Mouse (Mus musculus) C2C12 (cell line): ENCODE data around the gene Auh. TPM values are rescaled to one million over a fixed set of nuclear protein-coding genes. Genes with fewer than 3 reads are reported as not detected.

ENCODE experiments used
- H3K27me3 ChIP-seq: one replicate; pipeline ENCODE4 v1.6.1; 2011; ENCODE audit not compliant: control insufficient read depth, insufficient read depth, insufficient read length
- H3K36me3 ChIP-seq: one replicate; pipeline ENCODE4 v1.6.1; 2011; ENCODE audit not compliant: control insufficient read depth, insufficient read depth
- H3K4me3 ChIP-seq: one replicate; pipeline ENCODE4 v1.5.1; 2011; ENCODE audit warnings: mild to moderate bottlenecking, control low read depth; ENCODE audit not compliant: poor library complexity, insufficient read depth, severe bottlenecking
- H3K79me2 ChIP-seq: one replicate; pipeline ENCODE4 v1.6.1; 2011; ENCODE audit not compliant: control insufficient read depth, insufficient read depth
- H3K79me3 ChIP-seq: one replicate; pipeline ENCODE4 v1.6.1; 2011; ENCODE audit warnings: low read depth, control low read depth
- H3ac ChIP-seq: one replicate; pipeline ENCODE3; 2011; ENCODE audit warnings: low read depth; ENCODE audit not compliant: control insufficient read depth, insufficient read length
- CEBPB ChIP-seq: IDR thresholded peaks from one replicate; pipeline ENCODE4 v1.6.1; 2011; ENCODE audit warnings: low read depth, mild to moderate bottlenecking, control low read depth, moderate library complexity
- CTCF ChIP-seq: IDR thresholded peaks from one replicate; pipeline ENCODE4 v1.5.1; 2011; ENCODE audit not compliant: control insufficient read depth, insufficient read depth, insufficient read length
- FOSL1 ChIP-seq: IDR thresholded peaks from one replicate; pipeline ENCODE4 v1.8.0; 2011; ENCODE audit warnings: mild to moderate bottlenecking, low read length; ENCODE audit not compliant: poor library complexity, insufficient read depth, severe bottlenecking
- MAX ChIP-seq: IDR thresholded peaks from one replicate; pipeline ENCODE4 v1.6.1; 2011; ENCODE audit warnings: mild to moderate bottlenecking, control low read depth
- MYOD1 ChIP-seq: IDR thresholded peaks from one replicate; pipeline ENCODE4 v1.6.1; 2011; ENCODE audit warnings: low read depth; ENCODE audit not compliant: control insufficient read depth, insufficient read length
- MYOG ChIP-seq: IDR thresholded peaks from one replicate; pipeline ENCODE4 v1.6.1; 2011; ENCODE audit not compliant: control insufficient read depth, insufficient read length; ENCODE audit errors: extremely low read depth
- USF1 ChIP-seq: IDR thresholded peaks from one replicate; pipeline ENCODE4 v1.6.1; 2011; ENCODE audit warnings: low read depth, mild to moderate bottlenecking, control low read depth, moderate library complexity
- polyA plus RNA-seq: library from polyadenylated mRNA; unstranded; fragments of >200 nt; fragmentation: generic; extraction: Trizol; gene quantifications from one replicate; pipeline ENCODE4 v1.2.1, GENCODE M21; 2012; ENCODE audit warnings: missing spikeins

Gene Auh
- polyA plus RNA-seq, 1 experiment, result 14.0 TPM

DNA sequence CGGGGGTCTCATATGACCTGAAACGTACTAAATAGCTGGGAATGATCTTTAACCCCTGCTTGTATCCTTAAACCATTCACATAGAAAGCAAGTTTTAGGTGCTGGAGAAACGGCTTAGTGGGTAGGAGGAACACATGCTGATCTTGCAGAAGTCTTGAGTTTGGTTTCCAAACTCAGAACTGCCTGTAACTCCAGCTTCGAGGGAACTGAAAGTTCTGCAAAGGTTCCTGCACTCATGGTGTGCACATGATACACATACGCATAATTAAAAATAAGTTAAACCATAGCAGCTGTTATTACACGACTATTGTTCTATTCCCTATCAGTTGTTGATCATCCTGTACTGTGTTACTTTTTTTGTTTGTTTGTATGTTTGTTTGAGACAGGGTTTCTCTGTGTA is 32.9 kb upstream of the Auh start:
- Histone ChIP-seq H3K79me3 (peaks cover under 1% of the 10 kb centered on the region), H3K79me2 (no peaks in the 10 kb centered on the region), H3K4me3 (no peak overlapping the region), H3K27me3 (no peaks in the 10 kb centered on the region), H3ac (no peak overlapping the region), H3K36me3 (peaks cover 23% of the 10 kb centered on the region)
- TF ChIP-seq MAX (no peak), USF1 (no peak), CTCF (no peak), CEBPB (no peak), MYOD1 (no peak), MYOG (no peak), FOSL1 (no peak)

DNA sequence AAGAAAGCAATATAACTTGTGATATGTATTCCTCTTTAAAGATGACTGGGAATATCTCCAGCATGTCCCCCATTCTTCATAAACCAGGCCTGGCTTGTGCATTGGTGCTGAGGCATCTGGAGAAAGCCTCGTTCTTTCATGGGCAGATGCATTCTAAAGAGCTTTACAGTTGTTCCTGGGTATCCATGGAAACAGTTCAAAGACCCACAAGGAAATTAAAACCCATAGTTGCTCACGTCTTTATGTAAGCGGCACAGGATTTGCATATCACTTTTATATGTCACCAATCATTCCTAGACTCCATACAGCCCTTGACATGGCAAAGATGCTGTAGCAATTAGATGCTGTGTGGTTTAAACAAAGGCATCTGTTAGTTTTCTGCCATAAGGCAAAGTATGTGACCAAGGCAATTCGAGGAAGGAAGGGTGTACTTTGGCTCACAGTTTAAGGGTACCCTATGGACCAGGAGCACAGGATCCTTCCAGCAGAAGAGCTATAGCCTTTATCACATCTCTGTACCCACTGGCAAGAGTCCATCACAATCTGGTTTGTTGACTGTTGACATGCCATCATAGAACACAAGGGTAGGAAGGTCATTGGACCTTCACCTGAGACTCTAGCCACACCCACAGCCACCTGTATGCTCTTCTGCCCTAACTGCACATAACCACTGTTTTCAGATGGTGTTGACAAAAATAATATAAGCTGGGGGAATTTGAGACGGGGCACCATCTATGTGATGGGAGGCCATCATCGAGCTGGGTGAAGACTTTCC is 24.5 kb upstream of the Auh start:
- TF ChIP-seq CTCF (no peak), MAX (no peak), CEBPB (no peak), MYOG (no peak), MYOD1 (no peak), FOSL1 (no peak), USF1 (no peak)

DNA sequence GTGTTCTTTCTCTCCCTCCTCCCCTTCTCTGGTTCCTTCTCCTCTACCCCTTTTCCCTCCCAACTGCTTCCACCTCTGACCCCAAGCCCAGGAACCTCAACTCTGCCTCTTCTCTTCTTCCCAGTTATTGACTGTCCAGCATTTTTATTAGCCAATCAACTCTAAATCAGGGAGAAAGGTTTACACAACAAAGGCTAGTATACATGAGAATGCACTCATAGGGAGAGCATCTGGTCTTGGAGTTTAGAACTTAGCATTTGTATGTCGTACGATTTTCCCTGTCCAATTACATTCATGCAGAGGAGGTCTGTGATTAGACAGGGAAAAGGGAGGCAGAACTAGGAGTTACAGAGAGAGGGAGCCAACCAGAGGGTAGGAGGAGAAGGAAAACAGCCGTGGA is 19.7 kb upstream of the Auh start:
- H3ac ChIP-seq, result no peak overlapping the region
- H3K27me3 ChIP-seq, result no peaks in the 10 kb centered on the region
- no peak for TF ChIP-seq MAX
- TF ChIP-seq USF1, result no peak
- TF ChIP-seq CTCF, result no peak
- TF ChIP-seq MYOG, result no peak
- TF ChIP-seq MYOD1, result no peak
- TF ChIP-seq CEBPB, result no peak
- no peak for TF ChIP-seq FOSL1
- no peaks in the 10 kb centered on the region for H3K79me2 ChIP-seq
- no peaks in the 10 kb centered on the region for H3K36me3 ChIP-seq
- no peaks in the 10 kb centered on the region for H3K79me3 ChIP-seq
- no peak overlapping the region for H3K4me3 ChIP-seq

More for the DNA sequence above, 24.5 kb upstream of the Auh start:
- Histone ChIP-seq H3K36me3 (no peaks in the 10 kb centered on the region), H3ac (no peak overlapping the region), H3K4me3 (no peak overlapping the region), H3K79me3 (no peaks in the 10 kb centered on the region), H3K27me3 (no peaks in the 10 kb centered on the region), H3K79me2 (no peaks in the 10 kb centered on the region)

DNA sequence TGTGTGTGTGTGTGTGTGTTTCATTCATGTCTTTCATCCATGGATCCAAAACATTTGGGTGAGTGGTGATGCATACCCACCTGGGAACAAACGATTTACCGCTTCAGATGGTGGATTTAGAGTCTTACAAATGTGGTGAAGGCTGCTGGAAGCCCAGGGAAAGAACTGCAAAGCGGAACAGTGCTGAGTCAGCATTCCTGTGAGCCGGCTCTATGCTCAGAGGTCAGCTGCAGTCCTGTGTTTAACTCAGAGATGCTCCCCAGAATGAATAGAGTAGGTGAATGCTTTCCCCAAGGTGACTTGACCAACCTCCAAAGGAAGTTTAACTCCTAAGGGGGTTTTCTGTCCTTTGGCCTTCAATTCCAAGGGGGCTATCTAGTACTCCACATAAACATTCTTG is 18.1 kb upstream of the Auh start:
- Histone ChIP-seq H3K4me3 (no peak overlapping the region), H3K79me3 (no peaks in the 10 kb centered on the region), H3K79me2 (no peaks in the 10 kb centered on the region), H3K36me3 (no peaks in the 10 kb centered on the region), H3K27me3 (no peaks in the 10 kb centered on the region), H3ac (no peak overlapping the region)
- TF ChIP-seq MYOG (no peak), CTCF (no peak), FOSL1 (no peak), USF1 (no peak), MAX (no peak), CEBPB (no peak), MYOD1 (no peak)

DNA sequence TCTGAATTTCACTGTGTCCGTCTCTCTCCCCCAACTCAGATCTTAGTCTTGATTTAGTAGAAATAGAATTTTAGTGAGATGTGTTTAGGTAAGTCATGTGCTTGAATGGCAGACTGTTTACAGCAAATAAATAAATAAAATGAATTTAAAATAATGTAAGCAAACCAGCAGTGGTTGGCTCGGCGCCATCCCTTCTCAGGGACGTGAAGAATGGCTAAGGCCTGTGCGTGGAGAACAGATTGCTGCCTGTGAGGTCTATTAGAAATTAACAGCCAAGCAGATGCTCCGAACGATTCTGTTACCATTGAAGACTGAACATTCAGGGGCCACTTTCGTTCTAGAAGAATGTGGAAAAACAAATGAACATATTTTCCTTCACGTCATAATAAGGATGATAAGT is 16.3 kb upstream of the Auh start:
- no peaks in the 10 kb centered on the region for H3K27me3 ChIP-seq
- TF ChIP-seq CEBPB, result no peak
- TF ChIP-seq USF1, result no peak
- no peak for TF ChIP-seq CTCF
- no peak for TF ChIP-seq FOSL1
- no peaks in the 10 kb centered on the region for H3K79me3 ChIP-seq
- H3ac ChIP-seq, result no peak overlapping the region
- H3K36me3 ChIP-seq, result no peaks in the 10 kb centered on the region
- no peak overlapping the region for H3K4me3 ChIP-seq
- H3K79me2 ChIP-seq, result no peaks in the 10 kb centered on the region
